Mouse (Mus musculus) kidney, adult 8-10 months (tissue): Measurements from ENCODE around the gene Cisd2.

Source experiments
- DNase-seq, 2 experiments: peaks; one replicate each; pipeline ENCODE4 v3.0.0; 2022

Cisd2 gene

DNA sequence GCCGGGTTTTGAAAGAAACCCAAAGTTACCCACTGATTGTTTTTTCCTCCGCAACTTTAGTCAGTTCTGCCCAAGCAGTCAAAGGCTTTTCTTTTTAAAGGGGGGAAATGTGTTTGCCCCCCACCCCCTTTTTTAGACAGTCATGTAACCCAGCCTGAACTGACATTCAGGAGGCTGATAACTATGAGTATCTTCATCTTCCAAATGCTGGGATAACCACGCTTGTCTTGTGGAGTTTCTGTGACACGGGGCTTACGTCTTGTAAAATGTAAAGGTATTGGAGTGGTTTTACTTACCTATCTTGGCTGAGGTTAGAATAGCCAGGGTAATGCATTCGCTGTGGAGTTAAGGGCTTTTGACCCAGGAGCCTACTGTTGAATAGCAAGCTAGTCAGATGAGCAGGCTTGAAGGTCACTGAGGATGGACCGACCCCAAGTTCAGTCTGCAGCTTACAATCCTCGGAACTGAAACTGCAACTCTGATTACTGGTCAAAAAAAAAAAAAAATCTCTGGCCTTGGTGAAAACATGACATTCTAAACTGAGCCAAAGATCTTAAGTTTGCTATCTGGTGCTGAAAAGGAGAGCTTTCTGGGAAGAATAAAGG is at the start of gene Cisd2:
Cisd2 (minus strand) TSS at position 318 of the 605 bp plus-strand sequence.
- DNase-seq = peak; percentile 36 to 61

DNA sequence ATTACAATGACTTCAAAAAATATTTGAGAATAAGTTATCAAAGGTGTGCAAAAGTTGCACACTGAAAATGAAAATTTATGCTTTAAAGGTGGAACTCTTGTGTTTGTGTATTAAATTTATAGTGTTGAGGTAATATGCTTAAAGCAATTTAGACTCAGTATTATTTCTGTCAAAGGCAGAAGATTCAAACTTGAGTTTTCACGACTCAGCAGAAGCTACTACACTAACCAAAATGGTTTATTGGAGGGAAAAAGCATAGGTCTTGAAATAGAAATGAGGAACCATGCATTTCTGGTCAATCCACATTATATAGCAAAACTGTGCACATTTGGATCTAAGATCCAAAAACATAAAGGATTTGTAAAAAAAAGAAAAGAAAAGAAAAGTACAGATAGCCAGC is 47.1 kb upstream of the Cisd2 start:
- no peak for DNase-seq

DNA sequence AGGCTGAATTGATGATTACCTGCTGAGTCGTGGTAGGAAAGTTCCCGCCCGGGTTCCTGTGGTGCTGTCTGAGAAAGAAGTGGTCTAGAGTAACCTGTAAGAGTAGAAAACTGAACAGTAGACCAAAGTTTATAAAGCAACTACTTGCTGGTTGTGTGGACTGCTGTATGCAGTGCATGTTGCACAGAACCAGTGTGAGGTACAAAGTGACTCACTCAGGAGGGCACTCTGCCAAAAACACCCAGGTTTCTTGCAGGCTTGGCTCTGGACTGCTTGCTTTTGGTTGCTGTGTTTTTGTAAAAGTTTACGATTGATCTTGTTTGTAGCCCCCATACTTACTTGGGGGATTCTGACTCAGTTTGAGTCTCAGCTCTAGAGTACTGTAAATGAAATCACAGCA is 46.2 kb upstream of the Cisd2 start:
- peak; percentile 59 to 73 for DNase-seq

DNA sequence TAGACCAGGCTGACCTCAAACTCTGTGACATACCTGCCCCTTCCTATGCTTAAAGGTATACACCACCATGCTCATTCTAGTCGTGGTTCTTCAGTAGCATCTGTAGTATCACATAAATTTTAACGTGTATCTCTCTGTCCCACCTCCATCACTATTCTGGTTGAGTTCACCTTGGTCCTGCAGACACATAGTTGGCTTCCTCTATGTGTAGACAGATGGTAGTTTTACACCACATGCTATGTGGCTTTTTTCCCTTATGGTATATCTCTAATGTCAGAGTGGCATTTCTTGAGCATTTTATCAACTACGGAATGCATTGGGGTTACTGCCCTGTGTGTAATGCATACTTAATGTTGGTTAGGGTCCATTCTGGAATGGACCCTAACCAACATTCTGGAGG is 45.4 kb upstream of the Cisd2 start:
- no peak for DNase-seq

DNA sequence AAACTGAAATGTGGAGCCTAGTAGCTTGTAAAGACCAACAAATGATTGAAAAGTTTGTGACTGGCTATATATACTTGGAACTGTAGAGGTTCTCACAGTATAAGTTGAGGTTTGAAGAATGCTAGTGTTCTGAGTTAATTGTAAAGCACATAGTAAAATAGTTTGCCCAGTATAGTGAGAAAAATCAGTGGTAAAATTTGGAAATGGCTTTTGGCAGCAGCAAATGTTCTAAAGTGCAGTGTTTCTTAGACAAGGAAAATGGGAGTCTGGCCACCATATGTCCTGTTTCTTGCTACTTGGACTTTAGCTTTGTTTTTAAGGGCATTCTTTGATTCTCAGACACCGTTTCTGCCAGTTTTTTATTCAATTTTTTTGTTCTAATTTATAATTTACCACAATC is 44.7 kb upstream of the Cisd2 start:
- no peak for DNase-seq

DNA sequence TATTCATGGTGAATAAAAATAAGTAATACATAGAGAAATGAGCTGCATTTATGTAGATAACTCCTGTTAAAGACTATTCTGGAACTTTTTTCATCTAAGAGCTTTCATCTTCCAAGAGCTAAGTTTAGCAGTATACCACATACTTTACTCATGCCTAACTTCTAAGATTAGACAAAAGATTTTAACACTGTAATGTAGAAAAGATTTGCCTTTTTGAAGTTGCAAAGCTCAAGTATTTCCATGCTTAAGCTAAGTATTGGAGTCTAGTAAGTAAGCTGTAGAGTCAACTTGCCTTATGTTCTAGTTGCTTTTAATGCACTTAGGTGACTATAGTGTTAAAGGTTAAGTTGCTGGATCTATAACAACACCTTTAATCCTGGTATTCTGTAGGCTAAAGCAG is 35.3 kb upstream of the Cisd2 start:
- no peak for DNase-seq

DNA sequence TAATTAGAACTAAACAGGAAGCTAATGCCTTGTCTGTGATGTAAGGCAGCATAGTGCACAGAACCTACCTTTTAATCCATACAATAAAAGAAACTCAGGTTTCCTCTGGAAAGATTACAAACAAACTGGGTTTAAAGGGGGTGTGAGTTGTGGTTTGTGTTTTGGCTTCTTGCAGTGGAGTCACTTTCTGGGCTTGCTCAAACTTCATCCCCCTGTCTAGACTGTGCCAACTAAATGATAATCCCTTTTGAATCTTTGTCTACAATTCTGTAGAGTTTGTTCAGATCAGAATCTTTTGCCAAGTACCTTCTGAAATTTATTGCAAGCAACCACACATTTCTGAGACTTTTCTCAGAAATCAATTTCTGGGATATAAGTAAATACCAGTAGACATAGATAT is 21.2 kb upstream of the Cisd2 start:
- no peak for DNase-seq

DNA sequence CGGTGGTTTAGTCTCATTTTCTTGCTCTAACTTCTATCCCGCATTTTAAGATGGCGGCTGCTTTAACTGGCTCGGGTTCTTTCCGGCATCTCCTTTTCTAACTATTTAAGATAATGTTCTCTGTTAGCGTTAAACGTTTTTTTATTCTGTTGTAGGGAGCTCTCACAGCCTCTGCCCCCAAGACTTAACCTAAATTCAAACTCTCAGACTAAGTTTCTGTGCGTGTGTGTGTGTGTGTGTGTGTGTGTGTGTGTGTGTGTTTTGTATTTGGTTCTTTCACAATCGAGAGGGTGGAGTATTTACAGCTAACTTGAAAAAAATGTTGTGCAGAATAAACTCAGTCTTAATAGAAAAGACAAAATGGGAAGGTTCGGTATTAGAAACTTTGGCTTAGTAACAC is 16.9 kb upstream of the Cisd2 start:
- DNase-seq = no peak

DNA sequence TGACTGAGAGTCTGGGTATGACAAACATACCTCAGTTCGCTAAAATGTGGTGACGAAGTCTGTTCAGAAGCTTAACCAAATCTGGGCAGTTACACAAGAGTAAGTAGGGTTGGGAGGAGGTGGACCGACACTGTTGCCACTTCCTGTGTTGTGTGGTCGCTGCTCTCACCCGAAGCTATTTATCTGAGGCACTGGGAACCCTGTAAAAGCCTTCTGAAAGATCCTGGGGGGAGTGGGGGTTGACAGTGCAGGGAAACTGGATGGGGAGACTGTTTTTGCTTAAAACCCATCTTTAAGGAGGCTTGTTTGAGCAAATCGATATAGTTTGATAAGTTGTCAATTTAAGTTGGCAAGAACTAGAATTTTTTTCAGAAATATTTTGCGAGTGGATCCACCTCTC is 16.5 kb upstream of the Cisd2 start:
- DNase-seq = peak in 1 of 2 experiments; percentile 33

DNA sequence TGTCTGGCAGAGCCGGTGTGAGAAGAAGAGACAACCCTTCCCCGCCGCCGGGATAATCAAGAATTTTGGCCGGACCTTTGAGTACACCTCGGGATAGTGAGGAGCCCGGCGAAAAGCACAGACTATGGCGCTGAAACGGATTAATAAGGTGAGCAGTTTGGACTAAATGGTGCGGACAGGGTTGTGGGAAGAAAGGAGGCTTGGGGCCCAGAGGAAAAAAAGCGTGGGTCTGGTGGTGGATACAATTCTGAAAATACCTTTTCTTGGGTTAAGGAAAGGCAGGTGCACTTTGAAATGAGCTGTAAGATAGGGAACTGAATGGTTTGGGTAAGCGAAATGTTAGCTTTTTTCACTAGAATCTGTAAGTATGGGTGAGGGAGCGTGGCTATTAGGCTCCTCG is 15.9 kb upstream of the Cisd2 start:
- no peak for DNase-seq

DNA sequence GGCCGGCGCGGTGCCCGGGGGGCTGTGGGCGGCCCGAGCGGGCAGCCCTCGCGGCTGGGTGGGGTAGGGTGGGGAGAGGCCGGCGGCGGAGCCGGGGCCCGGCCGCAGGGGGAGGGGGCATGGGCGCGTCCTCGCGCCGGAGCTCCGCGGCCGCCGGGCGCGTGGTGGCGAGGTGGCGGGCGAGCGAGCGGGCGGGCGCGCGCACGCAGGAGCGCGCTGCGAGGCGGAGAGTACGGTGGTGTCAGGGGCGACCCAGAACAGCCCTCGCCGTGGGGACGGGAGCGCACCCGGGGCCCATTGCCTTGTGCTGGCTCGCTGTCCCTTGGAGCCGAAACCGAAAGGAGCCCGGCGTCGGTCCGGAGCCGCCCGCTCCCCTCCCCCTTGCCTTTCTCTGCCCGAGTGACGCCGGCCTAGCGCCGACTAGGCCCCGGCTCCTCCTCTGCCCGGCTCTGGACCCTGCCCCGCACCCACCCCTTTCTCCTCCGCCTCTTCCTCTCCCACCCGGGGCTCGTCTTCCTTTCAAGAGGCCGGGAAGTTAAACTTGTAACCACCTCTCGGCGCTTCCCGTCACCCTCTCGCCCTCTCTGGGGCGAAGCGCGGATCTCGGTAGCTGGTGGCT is 15.3 kb upstream of the Cisd2 start:
- peak; percentile 90 for DNase-seq

DNA sequence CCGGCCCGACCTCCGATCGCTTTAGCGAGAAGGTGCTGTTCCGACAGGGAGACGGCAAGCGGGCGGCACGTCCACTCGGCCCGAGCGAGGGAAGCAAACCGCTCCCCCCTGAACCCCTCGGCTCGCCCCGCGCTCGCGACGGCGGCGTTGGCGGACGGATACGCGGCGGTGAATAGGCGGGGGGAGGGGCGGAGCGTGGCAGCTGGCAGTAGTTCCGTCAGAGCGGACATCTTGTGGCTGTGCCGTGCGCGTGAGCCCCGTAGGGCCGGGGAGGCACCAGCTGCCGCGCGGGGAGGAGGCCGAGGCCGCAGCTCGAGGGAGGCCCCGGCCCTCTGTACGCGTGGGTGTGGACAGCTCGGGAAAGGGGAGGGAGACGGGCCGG is 14.8 kb upstream of the Cisd2 start:
- peak; percentile 89 to 90 for DNase-seq

DNA sequence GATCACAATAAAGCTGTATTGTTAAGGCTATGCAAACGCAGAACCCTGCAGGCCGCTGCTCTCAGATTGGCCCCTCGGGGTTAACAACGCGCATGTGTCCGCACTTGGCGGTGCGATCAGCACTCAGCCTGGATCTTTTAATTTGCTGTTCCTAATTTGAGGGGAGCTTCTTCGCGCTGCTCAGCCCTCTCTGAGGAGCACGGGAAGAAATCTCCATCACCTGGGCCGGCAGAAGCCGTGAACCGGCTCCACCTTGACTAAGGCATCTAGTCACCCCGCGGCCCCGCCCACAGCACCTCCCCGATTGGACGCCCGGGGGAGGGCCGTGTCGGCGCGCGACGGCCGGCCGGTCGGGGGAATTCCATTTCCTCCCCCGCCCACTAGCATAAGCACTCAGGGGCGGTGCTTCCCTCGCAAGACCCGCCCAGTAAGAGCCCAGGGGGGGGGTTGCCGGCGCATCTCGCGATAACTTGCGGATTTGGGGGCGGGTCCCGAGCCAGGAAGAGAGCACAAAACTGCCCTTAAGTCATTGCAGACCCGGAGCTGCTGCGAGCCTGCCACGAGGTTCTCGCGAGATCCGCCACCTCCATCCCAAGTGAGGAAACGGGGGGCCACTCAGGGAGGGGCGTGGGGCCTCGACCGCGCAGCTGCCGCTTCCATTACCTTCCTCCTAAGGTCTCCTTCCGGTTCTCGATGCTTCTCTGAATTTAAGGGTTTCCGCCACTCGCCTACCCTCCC is 14.2 kb upstream of the Cisd2 start, which contains the start of gene Ube2d3:
Ube2d3 (plus strand) TSS at position 392 of the 738 bp plus-strand sequence.
- peak; percentile 99 for DNase-seq

DNA sequence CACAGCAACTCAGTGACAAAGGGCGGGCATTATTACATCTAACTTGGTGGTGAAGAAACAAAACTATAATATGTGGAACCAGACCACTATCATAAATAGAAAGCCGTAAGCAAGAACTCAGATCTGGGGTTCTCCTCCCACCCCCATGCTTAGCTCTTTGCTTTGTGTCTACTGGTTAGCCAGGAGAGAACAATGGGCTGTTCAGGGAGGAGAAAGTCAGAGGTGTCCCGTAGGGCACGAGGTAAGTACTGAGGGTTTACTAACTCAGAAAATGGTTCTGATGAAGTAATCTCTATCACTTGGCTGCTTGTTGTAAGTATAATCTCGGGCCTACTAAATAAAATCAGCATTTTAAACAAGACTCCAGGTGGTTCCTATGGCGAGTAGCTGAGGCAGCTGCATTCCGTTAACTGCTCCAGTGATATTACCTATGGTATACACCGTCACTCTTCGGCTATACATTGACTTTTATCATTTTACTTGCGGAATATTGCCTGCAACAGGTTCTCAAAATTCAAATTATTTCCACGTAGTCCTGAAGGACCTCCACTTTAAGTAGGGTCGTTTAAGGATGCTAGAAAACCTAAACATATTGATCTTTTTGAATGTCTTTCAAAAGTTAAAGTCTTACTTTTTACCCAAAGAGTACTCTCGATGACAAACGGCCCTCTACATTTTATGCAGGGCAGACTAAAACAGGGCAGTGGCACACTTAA is 13.3 kb upstream of the Cisd2 start:
- DNase-seq = no peak

DNA sequence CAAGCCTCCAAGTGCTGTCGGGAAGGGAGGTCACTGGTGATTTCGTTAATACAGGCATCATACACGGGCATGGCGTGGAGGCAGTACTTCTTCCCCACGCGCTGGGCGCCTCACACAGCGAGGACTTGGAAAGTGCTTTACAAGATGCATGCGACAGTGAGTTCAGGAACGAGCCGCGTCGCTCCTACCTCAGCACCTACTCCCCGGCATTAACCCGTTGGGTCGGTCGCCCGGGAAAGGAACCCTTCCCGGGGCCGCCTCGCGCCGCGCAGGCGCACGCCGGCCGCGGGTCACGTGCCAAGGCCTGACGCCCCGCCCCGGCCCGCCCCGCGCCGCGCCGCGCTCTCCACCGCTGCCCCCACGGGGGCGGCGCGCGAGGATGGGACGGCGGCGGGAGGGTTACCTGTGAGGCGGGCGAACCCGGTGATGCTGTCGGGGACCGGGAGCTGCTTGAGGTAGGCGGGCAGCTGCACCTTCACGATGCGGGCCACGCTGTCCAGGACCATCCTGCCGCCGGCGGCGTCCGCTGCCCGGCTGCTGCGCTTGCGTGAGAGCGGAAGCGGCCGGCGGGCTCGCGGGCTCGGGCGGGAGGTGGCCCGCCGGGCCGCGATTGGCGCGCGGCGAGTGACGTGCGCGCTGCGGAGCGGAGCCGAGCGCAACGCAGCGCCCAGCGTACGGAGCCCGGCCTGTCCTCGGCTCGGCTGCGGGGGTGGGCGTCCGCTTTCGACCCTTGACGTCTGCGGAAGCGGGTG is 693 bp downstream of the Cisd2 start:
- DNase-seq = peak; percentile 73 to 76

DNA sequence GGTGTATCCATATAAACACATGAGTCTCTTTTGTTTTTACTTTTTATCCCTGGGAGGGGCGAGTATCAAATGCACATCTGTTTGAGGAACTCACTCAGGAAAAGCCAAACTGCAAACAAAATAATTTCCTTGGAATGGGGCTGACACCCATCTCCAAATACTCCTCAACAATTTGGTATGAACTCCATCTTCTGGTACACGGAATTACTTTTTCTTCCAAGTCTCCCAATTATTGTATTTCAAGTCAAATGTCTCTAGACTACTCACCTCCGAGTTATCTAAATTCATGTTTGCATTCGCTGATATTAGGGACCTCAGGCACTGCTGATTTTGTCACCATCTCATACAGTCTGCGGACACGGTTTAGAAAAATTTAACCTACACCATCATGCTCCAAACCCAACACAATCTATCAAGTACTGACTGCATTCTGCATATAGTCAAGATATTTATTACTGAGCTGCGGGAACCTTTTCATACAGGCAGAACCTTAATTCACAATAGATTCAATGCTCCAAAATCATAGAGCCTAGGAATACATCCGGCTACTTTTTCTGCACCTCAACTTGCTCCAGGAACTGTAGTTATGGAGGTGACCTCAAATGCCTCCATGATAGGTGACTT is 1.4 kb downstream of the Cisd2 start:
- no peak for DNase-seq

DNA sequence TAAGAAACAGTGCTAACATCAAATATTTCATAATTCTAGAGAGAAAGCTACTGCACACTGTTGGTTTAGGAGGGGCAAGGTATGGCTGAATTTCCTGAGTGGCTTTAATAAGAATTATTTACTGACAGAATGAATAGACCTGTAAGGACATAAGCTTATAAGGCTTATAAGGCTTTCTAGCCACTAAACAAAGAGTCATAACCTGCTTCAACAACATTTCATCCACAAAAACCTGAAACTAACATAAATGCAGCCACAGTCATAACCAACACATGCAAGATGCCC is 2.5 kb downstream of the Cisd2 start:
- no peak for DNase-seq

DNA sequence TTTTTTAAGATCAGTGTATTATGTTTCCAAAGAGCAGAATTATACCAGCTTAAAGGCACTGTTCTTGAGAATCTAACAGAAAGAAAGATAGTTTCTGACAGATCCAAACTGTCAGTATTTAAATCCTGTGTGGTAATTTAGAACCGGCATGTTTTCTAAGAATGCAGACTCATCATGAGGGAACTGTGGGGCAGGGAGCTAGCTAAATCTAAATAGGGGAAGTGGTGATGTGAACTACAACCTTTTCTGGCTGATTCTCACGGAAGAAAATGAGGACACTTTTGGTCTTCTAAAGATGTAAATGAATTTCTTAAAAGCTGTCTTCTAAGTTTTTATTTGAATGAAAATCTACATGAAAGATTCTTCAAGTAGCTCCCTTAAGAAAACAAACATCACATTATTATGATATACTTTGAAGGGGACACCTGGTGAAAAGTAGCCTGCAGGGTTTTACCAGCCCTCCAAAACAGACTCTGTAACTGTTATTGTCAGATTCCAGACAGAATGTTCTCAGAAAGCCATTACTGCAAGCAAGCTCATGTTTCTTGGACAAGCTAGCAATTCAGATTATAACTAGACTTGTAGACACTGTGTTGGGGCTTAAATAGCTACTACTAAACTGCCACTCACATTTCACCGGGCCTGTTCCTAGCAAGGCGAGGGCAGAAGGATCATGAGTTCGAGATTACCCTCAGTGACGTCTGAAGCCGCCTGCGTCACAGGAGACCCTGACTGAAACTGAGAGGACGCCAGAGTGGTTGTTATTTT is 3.0 kb downstream of the Cisd2 start:
- DNase-seq = no peak

DNA sequence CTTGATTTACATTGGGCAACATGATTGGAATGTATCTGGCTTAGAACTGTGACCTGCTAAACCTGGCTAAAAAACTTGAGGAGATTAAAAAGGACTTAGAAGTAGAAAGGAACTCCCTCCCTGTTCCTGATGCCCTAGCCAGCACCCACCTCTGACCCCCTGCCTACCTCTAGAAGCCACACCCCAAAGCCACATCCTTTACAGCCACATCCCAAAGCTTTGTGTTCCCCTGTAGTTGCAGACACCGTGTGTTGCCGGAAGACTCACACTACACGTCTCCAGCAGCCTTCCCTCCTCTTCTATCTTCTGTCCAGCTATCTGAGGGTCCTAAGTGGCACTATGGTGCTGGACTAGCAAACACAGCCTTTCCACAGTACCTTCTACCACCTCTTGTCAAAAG is 5.9 kb downstream of the Cisd2 start:
- no peak for DNase-seq

DNA sequence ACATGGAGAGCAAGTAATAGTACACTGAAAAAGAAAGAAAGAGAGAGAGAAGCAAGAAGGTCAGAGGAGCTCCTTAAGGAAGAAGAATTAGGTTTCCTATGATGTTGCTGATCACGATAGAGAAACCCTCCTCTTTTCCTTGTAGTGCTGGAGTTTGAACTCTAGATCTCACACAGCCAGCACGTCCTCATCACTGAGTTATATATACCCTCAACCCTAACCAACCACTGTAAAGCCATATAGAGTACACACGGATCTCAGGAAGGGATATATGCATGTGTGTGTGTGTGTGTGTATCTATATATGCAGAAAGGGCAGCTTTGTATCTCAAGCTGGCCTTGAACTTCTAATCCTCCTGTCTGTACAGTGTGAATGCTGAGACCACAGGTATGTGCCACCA is 6.5 kb downstream of the Cisd2 start:
- no peak for DNase-seq

DNA sequence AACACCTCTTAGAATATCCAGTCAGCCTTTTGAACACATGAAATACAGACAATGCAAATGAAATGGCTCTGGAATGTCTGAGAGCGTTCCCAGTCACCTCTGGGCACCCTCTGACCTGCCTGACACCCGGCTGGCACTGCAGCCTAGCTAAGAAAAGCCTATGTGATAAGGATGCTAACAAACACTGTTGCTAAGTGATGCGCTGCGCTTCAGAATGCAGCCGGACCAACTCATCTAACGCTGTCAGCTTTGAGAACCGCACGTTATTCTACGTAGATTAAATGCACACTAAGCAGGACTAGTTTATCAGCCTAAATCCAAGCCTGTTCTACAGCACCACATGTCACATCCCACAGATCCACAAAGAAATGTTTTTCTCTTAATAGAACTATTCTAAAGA is 11.9 kb downstream of the Cisd2 start:
- no peak for DNase-seq

DNA sequence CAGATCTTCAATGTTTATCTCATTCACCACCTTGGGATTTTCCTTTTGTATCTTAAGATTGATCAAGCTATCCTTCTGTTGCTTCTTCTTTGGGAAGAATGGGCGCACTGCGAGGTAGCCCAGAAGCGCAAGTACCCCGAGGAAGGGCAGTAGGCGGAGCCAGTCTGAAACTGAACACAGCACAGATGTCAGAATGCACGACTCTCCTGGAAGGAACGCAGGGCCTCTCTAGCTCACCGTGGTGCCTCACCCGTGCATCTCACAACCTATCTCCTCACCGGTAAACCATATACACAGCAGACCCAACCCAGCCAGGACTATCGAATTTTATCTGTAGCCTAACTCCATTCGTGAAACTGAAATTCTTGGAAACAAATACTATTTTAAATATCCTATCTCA is 12.7 kb downstream of the Cisd2 start:
- no peak for DNase-seq
